In the genomic region with DNA sequence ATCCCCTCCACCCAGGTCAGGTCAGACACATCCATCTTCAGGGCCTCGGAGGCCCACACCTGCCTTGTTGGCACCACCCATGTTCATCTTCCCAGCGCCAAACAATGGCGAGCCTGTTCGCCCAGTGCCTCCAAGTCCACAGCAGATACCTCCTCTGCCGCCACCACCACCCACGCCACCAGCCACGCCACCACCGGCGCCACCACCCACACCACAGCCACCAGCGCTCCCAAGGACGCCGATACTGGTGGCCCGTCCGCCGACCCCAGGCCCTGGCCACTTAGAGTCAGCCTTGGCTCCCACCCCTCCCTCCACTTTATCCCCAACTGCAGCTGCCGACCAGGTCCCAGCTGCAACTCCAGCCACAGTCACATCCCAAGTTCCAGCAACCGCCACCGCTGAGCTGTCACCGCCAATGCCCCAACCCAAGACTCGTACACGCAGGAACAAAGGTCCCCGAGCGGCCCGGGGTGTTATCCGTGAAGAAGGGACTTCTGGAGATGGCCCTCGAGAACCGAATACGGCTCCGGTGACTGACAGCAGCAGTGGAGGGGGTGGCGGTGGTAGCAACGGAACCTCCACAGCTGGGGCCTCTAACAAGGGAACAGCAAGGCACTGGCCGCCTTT, we compare ENCODE assay signal across 12 mouse cellular contexts. TPM values are rescaled to one million over a fixed set of nuclear protein-coding genes. Genes with fewer than 3 reads are reported as not detected.
DNase-seq lines count a peak whose midpoint lies in the region; ATAC-seq and TF ChIP-seq lines count a peak whose summit lies in the region.
"Had no signal": no experiment of that assay in that cellular context is flagged by ENCODE, and none has a peak within 500 bp of the region (broad histone marks: within the 10 kb centered on the region; RNA-seq: fewer than 3 reads in every experiment).

No protein-coding gene starts in this region.

- peaks cover 49% of the 10 kb centered on the region for H3K36me3 ChIP-seq in forebrain, embryonic 13.5 days (ENCODE audit: poor library complexity, severe bottlenecking)
- no peaks in the 10 kb centered on the region; the same call in 1 of the 2 replicates for H3K36me3 ChIP-seq in forebrain, embryonic 11.5 days (ENCODE audit: control insufficient read depth, insufficient read depth, low read length)
- peaks cover 49% of the 10 kb centered on the region for H3K36me3 ChIP-seq in lung, embryonic 14.5 days (ENCODE audit: insufficient read depth)
- H3K36me3 ChIP-seq in midbrain, postnatal 0 days (ENCODE audit: insufficient read depth, low read length): peaks cover 39% of the 10 kb centered on the region

- H3K9me3 ChIP-seq in forebrain, embryonic 13.5 days (replicated peaks): no peaks in the 10 kb centered on the region
- H3K9me3 ChIP-seq in forebrain, embryonic 11.5 days (ENCODE audit: control insufficient read depth, low read length): no peaks in the 10 kb centered on the region
- no peaks in the 10 kb centered on the region for H3K9me3 ChIP-seq in lung, embryonic 14.5 days (ENCODE audit: low read depth, low read length)
- H3K9me3 ChIP-seq in midbrain, postnatal 0 days (ENCODE audit: low read length): no peaks in the 10 kb centered on the region
- H3K9me3 ChIP-seq: forebrain, embryonic 15.5 days had no signal

- H3K27ac ChIP-seq in forebrain, embryonic 13.5 days: no peak overlapping the region
- no peak overlapping the region for H3K27ac ChIP-seq in forebrain, embryonic 11.5 days (ENCODE audit: low read depth, low read length)
- no peak overlapping the region for H3K27ac ChIP-seq in lung, embryonic 14.5 days (ENCODE audit: low read depth)
- no peak overlapping the region for H3K27ac ChIP-seq in midbrain, postnatal 0 days (ENCODE audit: low read depth, low read length)
- H3K27ac ChIP-seq: forebrain, embryonic 15.5 days had no signal

- no peak for ATAC-seq in forebrain, embryonic 13.5 days
- ATAC-seq in forebrain, embryonic 11.5 days (replicated peaks; ENCODE audit: low FRiP score): no peak
- ATAC-seq in lung, embryonic 14.5 days (ENCODE audit: insufficient read depth): no peak
- no peak for ATAC-seq in midbrain, postnatal 0 days (ENCODE audit: low FRiP score)
- ATAC-seq: CD4-positive, CD25-positive, alpha-beta regulatory T cell, adult 4 months; forebrain, embryonic 15.5 days had no signal

- H3K27me3 ChIP-seq in forebrain, embryonic 13.5 days: peaks cover 53% of the 10 kb centered on the region
- peaks cover 31% of the 10 kb centered on the region for H3K27me3 ChIP-seq in forebrain, embryonic 11.5 days (ENCODE audit: control insufficient read depth, insufficient read depth, low read length)
- H3K27me3 ChIP-seq in lung, embryonic 14.5 days (ENCODE audit: insufficient read depth, low read length): peaks cover 47% of the 10 kb centered on the region
- H3K27me3 ChIP-seq in midbrain, postnatal 0 days (ENCODE audit: insufficient read depth, low read length): peaks cover 25% of the 10 kb centered on the region

- H3K9ac ChIP-seq in forebrain, embryonic 13.5 days: no peak overlapping the region
- no peak overlapping the region for H3K9ac ChIP-seq in forebrain, embryonic 11.5 days (ENCODE audit: low read length)
- no peak overlapping the region for H3K9ac ChIP-seq in lung, embryonic 14.5 days
- H3K9ac ChIP-seq in midbrain, postnatal 0 days (replicated peaks; ENCODE audit: low read length, poor library complexity, severe bottlenecking): no peak overlapping the region
- H3K9ac ChIP-seq: forebrain, embryonic 15.5 days had no signal

- no peak overlapping the region for H3K4me3 ChIP-seq in forebrain, embryonic 13.5 days
- no peak overlapping the region for H3K4me3 ChIP-seq in forebrain, embryonic 11.5 days (ENCODE audit: low read depth, low read length)
- peak overlapping the region; percentile 61; the same call in 1 of the 2 replicates for H3K4me3 ChIP-seq in lung, embryonic 14.5 days (ENCODE audit: low read depth, low read length)
- peak overlapping the region; percentile 77; the same call in 1 of the 2 replicates for H3K4me3 ChIP-seq in midbrain, postnatal 0 days (ENCODE audit: low read depth, low read length)
- H3K4me3 ChIP-seq: forebrain, embryonic 15.5 days had no signal

- no peak for DNase-seq in forebrain, embryonic 11.5 days (ENCODE audit: low spot score)
- DNase-seq in lung, embryonic 14.5 days: no peak
- DNase-seq in lung, adult 18-20 months: no peak
- peak; percentile 29 for DNase-seq in ZHBTc4 (ENCODE audit: low read depth, low spot score)
- no peak for DNase-seq in midbrain, postnatal 0 days (ENCODE audit: low spot score)
- no peak for DNase-seq in natural killer cell, adult 2 months (ENCODE audit: low spot score in 2 of 2)
- DNase-seq in left cerebral cortex, adult 8-10 months (ENCODE audit: low spot score in 2 of 2): no peak
- DNase-seq: kidney, adult 8-10 months had no signal

- TF ChIP-seq CTCF in lung, embryonic 14.5 days (IDR thresholded peaks at IDR 0.05; ENCODE audit: low read depth): no peak
- TF ChIP-seq CTCF in midbrain, postnatal 0 days (IDR thresholded peaks at IDR 0.05): no peak

- H3K4me2 ChIP-seq in forebrain, embryonic 13.5 days: 0 out of 2 replicates have a peak overlapping the region, but pooled peaks have one; percentile 81
- H3K4me2 ChIP-seq in forebrain, embryonic 11.5 days (ENCODE audit: low read depth, low read length, severe bottlenecking): no peak overlapping the region
- H3K4me2 ChIP-seq in lung, embryonic 14.5 days: peak overlapping the region; percentile 81; the same call in 1 of the 2 replicates
- no peak overlapping the region for H3K4me2 ChIP-seq in midbrain, postnatal 0 days (ENCODE audit: low read depth, low read length, poor library complexity, severe bottlenecking)
- H3K4me2 ChIP-seq: forebrain, embryonic 15.5 days had no signal

- H3K4me1 ChIP-seq in forebrain, embryonic 13.5 days: peaks cover 46% of the 10 kb centered on the region
- peaks cover 29% of the 10 kb centered on the region for H3K4me1 ChIP-seq in forebrain, embryonic 11.5 days (replicated peaks; ENCODE audit: control insufficient read depth, insufficient read depth, low read length)
- peaks cover 11% of the 10 kb centered on the region; the same call in 1 of the 2 replicates for H3K4me1 ChIP-seq in lung, embryonic 14.5 days (ENCODE audit: insufficient read depth)
- peaks cover 8% of the 10 kb centered on the region; the same call in 1 of the 2 replicates for H3K4me1 ChIP-seq in midbrain, postnatal 0 days (ENCODE audit: insufficient read depth, low read length)

- WGBS in forebrain, embryonic 13.5 days: 33% methylated on average over 31 of the region's 32 CpGs
- 31% methylated on average over 31 of the region's 32 CpGs for WGBS in forebrain, embryonic 11.5 days
- 29% methylated on average over 31 of the region's 32 CpGs for WGBS in lung, embryonic 14.5 days
- 43% methylated on average over 32 of the region's 32 CpGs for WGBS in midbrain, postnatal 0 days

RNA-seq across cellular contexts. Expression of a gene that starts 2.3 kb away (rescaled TPM):
- polyA plus RNA-seq in forebrain, embryonic 13.5 days (2015; fragmentation: Nextera tagmentation; extraction: Ambion mirVana): 5.6 and 6.5 TPM in 2 replicates
- polyA plus RNA-seq in forebrain, embryonic 11.5 days (2014; fragmentation: Nextera tagmentation; extraction: Ambion mirVana): 7.8 TPM in 2 replicates
- polyA plus RNA-seq in lung, embryonic 14.5 days (2014; fragmentation: Nextera tagmentation; extraction: Ambion mirVana): 1.7 and 2.5 TPM in 2 replicates
- 33.3 and 35.0 TPM in 2 replicates for total RNA-seq in midbrain, postnatal 0 days (2014; rRNA removed)
- polyA plus RNA-seq in midbrain, postnatal 0 days (2015; fragmentation: Nextera tagmentation; extraction: Ambion mirVana): 10.4 and 13.1 TPM in 2 replicates
- total RNA-seq in left cerebral cortex, adult 8-10 months (2022): 10 to 100 TPM; 30.7 to 39.6 (median 38.9) TPM

RNA-seq across cellular contexts. Expression of a gene that starts 2.5 kb away (rescaled TPM):
- polyA plus RNA-seq in forebrain, embryonic 13.5 days (2015; fragmentation: Nextera tagmentation; extraction: Ambion mirVana): 0.38 and 0.65 TPM in 2 replicates
- 0.52 and 0.53 TPM in 2 replicates for polyA plus RNA-seq in forebrain, embryonic 11.5 days (2014; fragmentation: Nextera tagmentation; extraction: Ambion mirVana)
- 0.17 and 0.28 TPM in 2 replicates for polyA plus RNA-seq in lung, embryonic 14.5 days (2014; fragmentation: Nextera tagmentation; extraction: Ambion mirVana)
- 0.49 and 1.3 TPM in 2 replicates for total RNA-seq in midbrain, postnatal 0 days (2014; rRNA removed)
- 0.35 and 0.69 TPM in 2 replicates for polyA plus RNA-seq in midbrain, postnatal 0 days (2015; fragmentation: Nextera tagmentation; extraction: Ambion mirVana)
- total RNA-seq in left cerebral cortex, adult 8-10 months (2022): 1 to 10 TPM in 1 of 4 experiments, under 1 TPM in 3; 0.54 to 1.7 (median 0.67) TPM
- total RNA-seq: monocyte, adult 5-6 weeks had no signal
- polyA plus RNA-seq: CD4-positive, CD25-positive, alpha-beta regulatory T cell, adult 4 months had no signal

RNA-seq across cellular contexts. Expression of a gene that starts 8.0 kb away (rescaled TPM):
- polyA plus RNA-seq in forebrain, embryonic 13.5 days (2015; fragmentation: Nextera tagmentation; extraction: Ambion mirVana): 292 and 296 TPM in 2 replicates
- polyA plus RNA-seq in forebrain, embryonic 11.5 days (2014; fragmentation: Nextera tagmentation; extraction: Ambion mirVana): 291 and 297 TPM in 2 replicates
- 284 and 285 TPM in 2 replicates for polyA plus RNA-seq in lung, embryonic 14.5 days (2014; fragmentation: Nextera tagmentation; extraction: Ambion mirVana)
- total RNA-seq in midbrain, postnatal 0 days (2014; rRNA removed): 289 and 329 TPM in 2 replicates
- polyA plus RNA-seq in midbrain, postnatal 0 days (2015; fragmentation: Nextera tagmentation; extraction: Ambion mirVana): 286 and 292 TPM in 2 replicates
- 100 to 1,000 TPM; 118 to 137 (median 127) TPM for total RNA-seq in left cerebral cortex, adult 8-10 months (2022)

RNA-seq across cellular contexts. Expression of a gene that starts 16.5 kb away (rescaled TPM):
- polyA plus RNA-seq in forebrain, embryonic 13.5 days (2015; fragmentation: Nextera tagmentation; extraction: Ambion mirVana): 14.1 and 15.9 TPM in 2 replicates
- polyA plus RNA-seq in forebrain, embryonic 11.5 days (2014; fragmentation: Nextera tagmentation; extraction: Ambion mirVana): 12.6 and 16.8 TPM in 2 replicates
- 10.7 and 16.3 TPM in 2 replicates for polyA plus RNA-seq in lung, embryonic 14.5 days (2014; fragmentation: Nextera tagmentation; extraction: Ambion mirVana)
- 27.5 and 32.9 TPM in 2 replicates for total RNA-seq in midbrain, postnatal 0 days (2014; rRNA removed)
- polyA plus RNA-seq in midbrain, postnatal 0 days (2015; fragmentation: Nextera tagmentation; extraction: Ambion mirVana): 37.9 and 38.0 TPM in 2 replicates
- 10 to 100 TPM; 34.8 to 36.2 (median 35.5) TPM for total RNA-seq in left cerebral cortex, adult 8-10 months (2022)

RNA-seq across cellular contexts. Expression of a gene that starts 37.9 kb away (rescaled TPM):
- 0.48 and 0.57 TPM in 2 replicates for polyA plus RNA-seq in forebrain, embryonic 13.5 days (2015; fragmentation: Nextera tagmentation; extraction: Ambion mirVana)
- 0.67 and 1.2 TPM in 2 replicates for polyA plus RNA-seq in forebrain, embryonic 11.5 days (2014; fragmentation: Nextera tagmentation; extraction: Ambion mirVana)
- polyA plus RNA-seq in lung, embryonic 14.5 days (2014; fragmentation: Nextera tagmentation; extraction: Ambion mirVana): 0.95 and 1.0 TPM in 2 replicates
- total RNA-seq in midbrain, postnatal 0 days (2014; rRNA removed): 0.80 and 2.2 TPM in 2 replicates
- polyA plus RNA-seq in midbrain, postnatal 0 days (2015; fragmentation: Nextera tagmentation; extraction: Ambion mirVana): 0.79 and 1.1 TPM in 2 replicates
- 1 to 10 TPM in 2 of 4 experiments, under 1 TPM in 2; 0.68 to 1.3 (median 1.1) TPM for total RNA-seq in left cerebral cortex, adult 8-10 months (2022)

Comparison
In these comparisons a context has a peak if more than half of its experiments do, and no peak if none do; other contexts are left out.
1. H3K4me2 ChIP-seq: peak in forebrain, embryonic 13.5 days (single experiment) and lung, embryonic 14.5 days (single experiment); none in forebrain, embryonic 11.5 days (single experiment) and midbrain, postnatal 0 days (single experiment).
2. H3K4me3 ChIP-seq: peak in lung, embryonic 14.5 days (single experiment) and midbrain, postnatal 0 days (single experiment); none in forebrain, embryonic 13.5 days (single experiment) and forebrain, embryonic 11.5 days (single experiment).